Mouse (Mus musculus) forebrain, embryonic 13.5 days (tissue): ENCODE data around the gene Guk1. TPM values are rescaled to one million over a fixed set of nuclear protein-coding genes. Genes with fewer than 3 reads are reported as not detected.

Source experiments
- ATAC-seq: fragments of 200-750 bp; cut with Nextera tagmentation; 2 replicates; pipeline ENCODE4 v1.8.0; 2017
- H3K27ac ChIP-seq: fragments of 300-500 bp; sonication (generic); 2 replicates; pipeline ENCODE4 v1.5.1; 2015; ENCODE audit warnings: inconsistent platforms, mild to moderate bottlenecking, moderate library complexity
- H3K27me3 ChIP-seq: fragments of 300-500 bp; sonication (generic); 2 replicates; pipeline ENCODE4 v1.6.1; 2015; ENCODE audit warnings: mild to moderate bottlenecking, inconsistent platforms
- H3K36me3 ChIP-seq: fragments of 300-500 bp; sonication (generic); 2 replicates; pipeline ENCODE4 v1.6.1; 2015; ENCODE audit warnings: mild to moderate bottlenecking, inconsistent platforms; ENCODE audit not compliant: poor library complexity, severe bottlenecking
- H3K4me1 ChIP-seq: fragments of 300-500 bp; sonication (generic); 2 replicates; pipeline ENCODE4 v1.6.1; 2015; ENCODE audit warnings: inconsistent platforms
- H3K4me2 ChIP-seq: fragments of 300-500 bp; sonication (generic); 2 replicates; pipeline ENCODE4 v1.6.1; 2015; ENCODE audit warnings: inconsistent platforms, mild to moderate bottlenecking, moderate library complexity
- H3K4me3 ChIP-seq: fragments of 300-500 bp; sonication (generic); 2 replicates; pipeline ENCODE4 v1.5.1; 2015; ENCODE audit warnings: mild to moderate bottlenecking, inconsistent platforms
- H3K9ac ChIP-seq: fragments of 300-500 bp; sonication (generic); 2 replicates; pipeline ENCODE4 v1.6.1; 2015; ENCODE audit warnings: mild to moderate bottlenecking, inconsistent platforms
- H3K9me3 ChIP-seq: fragments of 300-500 bp; sonication (generic); replicated peaks from 2 replicates; pipeline ENCODE4 v1.6.1; 2016; ENCODE audit warnings: inconsistent platforms
- WGBS: fragments of 180-500 bp; shearing (Covaris S2); methylation state at CpG from one replicate; pipeline ENCODE4 v1.1.7; 2015; 5-methylcytosine and 5-hydroxymethylcytosine counted together
- polyA plus RNA-seq: library from polyadenylated mRNA; unstranded; fragments of >200 nt; fragmentation: Nextera tagmentation; extraction: Ambion mirVana; gene quantifications from 2 replicates; pipeline ENCODE4 v1.2.1, GENCODE M21; 2015

Gene Guk1
- polyA plus RNA-seq, 1 experiment from 2014 or later, result 127 TPM

DNA sequence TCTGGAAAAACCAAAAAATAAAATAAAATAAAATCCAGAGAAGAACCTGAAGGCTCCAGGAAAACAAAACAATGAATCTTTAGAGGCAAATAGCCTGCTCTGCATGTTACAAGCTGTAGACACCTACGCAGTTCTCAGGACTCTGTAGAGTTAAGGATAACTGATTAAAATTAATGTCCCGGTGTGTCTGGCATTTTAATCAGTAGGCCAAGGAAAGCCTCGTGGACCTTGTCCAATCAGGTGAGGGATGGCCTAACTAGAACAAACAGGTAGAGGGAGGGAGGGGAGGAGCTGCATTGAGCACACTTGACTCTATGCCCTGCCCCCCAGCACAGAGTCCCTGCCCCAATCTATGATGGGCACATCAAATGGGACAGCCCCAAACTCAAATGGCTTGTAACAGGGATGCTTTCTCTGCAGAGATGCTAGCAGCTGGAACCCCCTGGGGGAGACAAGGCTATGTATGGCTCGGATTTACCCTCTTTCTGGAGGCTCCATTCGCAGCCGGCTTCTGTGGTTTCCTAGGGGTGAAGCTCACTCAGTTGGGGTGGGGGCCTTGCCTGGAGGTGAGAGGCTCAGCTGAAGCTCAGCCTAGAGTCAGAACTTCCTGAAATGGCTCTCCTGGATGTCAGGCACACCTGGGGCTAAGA, 17.7 kb downstream of the Guk1 start:
- H3K4me1 ChIP-seq, result no peaks in the 10 kb centered on the region
- WGBS, result 57% methylated on average over 6 of the region's 6 CpGs
- H3K9ac ChIP-seq, result no peak overlapping the region
- peaks cover 59% of the 10 kb centered on the region for H3K27me3 ChIP-seq
- no peaks in the 10 kb centered on the region for H3K36me3 ChIP-seq
- ATAC-seq, result no peak
- H3K27ac ChIP-seq, result no peak overlapping the region
- H3K9me3 ChIP-seq, result no peaks in the 10 kb centered on the region
- H3K4me3 ChIP-seq, result no peak overlapping the region
- no peak overlapping the region for H3K4me2 ChIP-seq

GRCm38 (mm10) chr11:59170549-59170948, 21.5 kb downstream of the Guk1 start:
- no peak for ATAC-seq
- H3K4me2 ChIP-seq, result no peak overlapping the region
- no peaks in the 10 kb centered on the region for H3K9me3 ChIP-seq
- H3K27ac ChIP-seq, result no peak overlapping the region
- no peak overlapping the region for H3K4me3 ChIP-seq
- WGBS, result 72% methylated on average over 4 of the region's 4 CpGs
- no peaks in the 10 kb centered on the region for H3K36me3 ChIP-seq
- no peak overlapping the region for H3K9ac ChIP-seq
- peaks cover 22% of the 10 kb centered on the region for H3K27me3 ChIP-seq
- H3K4me1 ChIP-seq, result no peaks in the 10 kb centered on the region

- no peak for ATAC-seq
- WGBS, result 84% methylated on average over 3 of the region's 3 CpGs
- no peak overlapping the region for H3K27ac ChIP-seq
- peaks cover 14% of the 10 kb centered on the region for H3K27me3 ChIP-seq
- H3K9me3 ChIP-seq, result no peaks in the 10 kb centered on the region
- no peak overlapping the region for H3K4me3 ChIP-seq
- H3K9ac ChIP-seq, result no peak overlapping the region
- no peaks in the 10 kb centered on the region for H3K4me1 ChIP-seq
- no peaks in the 10 kb centered on the region for H3K36me3 ChIP-seq
- no peak overlapping the region for H3K4me2 ChIP-seq
Measured at GRCm38 (mm10) chr11:59169807-59170206, 22.2 kb downstream of the Guk1 start.

DNA sequence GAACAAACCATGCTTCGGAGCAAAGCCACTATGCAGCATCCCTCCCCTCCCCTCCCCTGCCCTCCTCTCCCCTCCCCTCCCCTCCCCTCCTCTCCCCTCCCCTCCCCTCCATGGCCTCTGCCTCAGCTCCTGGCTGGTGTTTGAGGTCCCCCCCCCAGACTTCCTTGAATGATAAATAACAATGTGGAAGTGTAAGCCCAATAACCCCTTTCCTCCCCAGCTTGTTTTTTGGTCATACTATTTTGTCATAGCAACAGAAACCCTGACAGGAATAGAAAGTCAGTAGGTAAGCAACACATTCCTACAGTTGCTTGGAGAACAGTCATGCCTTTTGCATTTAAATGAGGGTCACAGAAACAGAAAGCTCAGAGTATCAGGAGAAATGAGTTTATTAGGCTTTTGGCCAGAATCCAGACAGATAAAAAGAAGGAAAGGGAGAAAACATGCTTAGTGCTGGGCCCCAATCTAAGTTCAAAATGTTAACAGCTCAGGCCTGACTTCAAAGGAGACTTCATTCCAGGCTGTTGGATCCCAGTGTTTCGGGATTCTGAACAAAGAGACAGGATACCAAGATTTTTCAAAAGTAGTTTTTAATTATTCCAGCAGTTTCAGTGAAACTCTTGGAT, 26.3 kb downstream of the Guk1 start:
- H3K4me3 ChIP-seq, result no peak overlapping the region
- no peak for ATAC-seq
- H3K27ac ChIP-seq, result no peak overlapping the region
- H3K4me1 ChIP-seq, result peaks cover 17% of the 10 kb centered on the region
- no peak overlapping the region for H3K4me2 ChIP-seq
- 0 out of 2 replicates have a peak, but pooled peaks cover 4% of the 10 kb centered on the region for H3K27me3 ChIP-seq
- no peak overlapping the region for H3K9ac ChIP-seq
- 34% methylated on average over 2 of the region's 2 CpGs for WGBS
- no peaks in the 10 kb centered on the region for H3K9me3 ChIP-seq
- H3K36me3 ChIP-seq, result no peaks in the 10 kb centered on the region

DNA sequence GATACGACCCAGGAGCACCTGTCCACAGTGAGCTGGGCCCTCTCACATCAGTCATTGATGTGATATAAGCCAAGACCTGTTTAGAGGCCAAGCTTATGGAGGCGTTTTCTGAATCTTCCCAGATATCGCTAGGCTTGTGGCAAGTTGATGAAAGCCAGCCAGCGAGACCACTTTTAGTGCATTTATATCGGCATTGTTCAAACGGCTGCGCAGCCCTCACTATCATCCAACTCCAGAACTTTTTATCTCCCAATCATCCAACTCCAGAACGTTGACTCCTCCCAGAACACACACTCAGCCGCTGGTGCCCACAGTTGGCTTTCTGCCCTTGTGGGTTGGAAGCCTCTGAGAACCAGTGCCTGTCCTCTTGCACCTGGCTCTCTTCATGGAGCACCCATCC, 27.6 kb downstream of the Guk1 start:
- Histone ChIP-seq H3K36me3 (no peaks in the 10 kb centered on the region), H3K4me2 (peak overlapping the region; percentile 67), H3K9me3 (no peaks in the 10 kb centered on the region), H3K27me3 (no peaks in the 10 kb centered on the region), H3K4me3 (0 out of 2 replicates have a peak overlapping the region, but pooled peaks have one; percentile 72), H3K4me1 (peaks cover 17% of the 10 kb centered on the region), H3K9ac (no peak overlapping the region), H3K27ac (no peak overlapping the region; the same call in 1 of the 2 replicates)
- WGBS, result 91% methylated on average over 9 of the region's 9 CpGs
- no peak for ATAC-seq

GRCm38 (mm10) chr11:59163255-59164236, 28.5 kb downstream of the Guk1 start, which contains the start of gene Iba57:
TSS of gene Iba57 (minus strand) at chr11:59163739.
- Histone ChIP-seq H3K36me3 (peaks cover 5% of the 10 kb centered on the region), H3K9me3 (no peaks in the 10 kb centered on the region), H3K9ac (peak within 1 kb of the TSS; percentile 84), H3K27me3 (no peaks in the 10 kb centered on the region), H3K4me1 (peaks cover 17% of the 10 kb centered on the region), H3K4me2 (peak within 1 kb of the TSS; percentile 67), H3K4me3 (peak within 1 kb of the TSS; percentile 72), H3K27ac (peak within 1 kb of the TSS; percentile 99)
- peak; percentile 99 for ATAC-seq
- 4% methylated on average over 61 of the region's 68 CpGs for WGBS

DNA sequence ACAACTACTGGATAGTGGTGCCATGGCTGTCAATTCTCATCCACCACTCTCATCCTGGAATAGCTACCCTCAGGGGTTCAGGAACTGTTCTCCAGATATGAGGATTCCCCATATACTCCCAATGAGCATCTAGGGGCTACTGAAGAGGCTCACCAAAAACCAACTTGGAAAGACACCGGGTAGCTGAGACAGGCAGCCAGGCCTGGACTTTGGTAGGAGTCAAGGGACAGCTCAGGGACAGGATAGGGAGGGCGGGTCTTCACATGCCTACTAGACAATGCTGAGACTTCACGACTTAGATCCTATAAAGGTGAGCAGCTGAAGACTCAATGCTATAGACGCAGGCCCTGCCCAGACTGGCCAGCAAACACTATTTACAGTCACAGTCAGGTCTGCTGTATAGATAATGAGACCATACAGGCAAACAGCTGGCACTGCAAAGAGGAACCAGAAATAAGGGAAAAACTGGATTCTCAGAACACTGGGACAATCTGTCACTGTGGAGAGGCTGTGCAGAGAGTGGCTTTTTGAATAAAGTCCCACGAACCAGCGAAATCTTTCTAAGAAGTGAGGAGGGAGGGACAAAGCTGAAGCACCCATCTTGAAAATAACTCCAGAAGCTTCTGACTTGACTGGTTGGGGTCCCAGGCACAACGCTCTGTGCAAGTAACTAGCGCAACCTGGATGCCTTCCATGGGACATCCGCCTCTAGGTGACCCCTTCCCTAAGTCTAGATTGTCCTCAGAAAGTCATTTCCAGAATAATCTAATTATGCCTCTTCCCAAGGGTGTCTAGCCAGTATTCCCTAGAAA, 29.4 kb downstream of the Guk1 start:
- peak overlapping the region; percentile 67 for H3K4me2 ChIP-seq
- peak overlapping the region; percentile 99 for H3K27ac ChIP-seq
- peak overlapping the region; percentile 60 for H3K9ac ChIP-seq
- H3K4me1 ChIP-seq, result peaks cover 17% of the 10 kb centered on the region
- WGBS, result 57% methylated on average over 9 of the region's 9 CpGs
- H3K36me3 ChIP-seq, result peaks cover 14% of the 10 kb centered on the region
- no peaks in the 10 kb centered on the region for H3K9me3 ChIP-seq
- peak overlapping the region; percentile 72 for H3K4me3 ChIP-seq
- no peak for ATAC-seq
- H3K27me3 ChIP-seq, result no peaks in the 10 kb centered on the region

DNA sequence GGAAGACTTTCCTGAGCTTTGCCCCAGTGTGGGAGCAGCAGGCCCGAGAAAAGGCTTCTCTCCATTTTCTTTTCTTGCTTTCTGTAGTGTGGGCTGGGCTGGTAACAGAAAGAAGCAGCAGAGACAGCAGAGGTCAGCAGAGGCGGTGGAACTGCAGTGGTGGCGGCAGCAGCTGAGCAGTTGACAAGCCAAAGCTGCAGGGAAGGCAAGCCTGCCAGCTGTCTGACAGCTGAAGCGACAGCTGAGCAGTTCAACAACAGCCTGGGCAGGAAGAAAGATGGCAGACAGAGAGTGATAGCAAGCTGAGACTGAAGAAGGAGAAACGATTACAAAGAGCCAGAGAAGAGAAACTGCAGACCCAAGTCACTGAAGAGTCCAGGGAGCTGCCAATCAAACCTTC, 30.6 kb downstream of the Guk1 start:
- no peak overlapping the region for H3K9ac ChIP-seq
- H3K9me3 ChIP-seq, result no peaks in the 10 kb centered on the region
- ATAC-seq, result no peak
- WGBS, result 83% methylated on average over 5 of the region's 5 CpGs
- H3K4me3 ChIP-seq, result no peak overlapping the region
- H3K27ac ChIP-seq, result no peak overlapping the region
- H3K27me3 ChIP-seq, result no peaks in the 10 kb centered on the region
- peaks cover 17% of the 10 kb centered on the region for H3K4me1 ChIP-seq
- peaks cover 23% of the 10 kb centered on the region for H3K36me3 ChIP-seq
- no peak overlapping the region for H3K4me2 ChIP-seq

DNA sequence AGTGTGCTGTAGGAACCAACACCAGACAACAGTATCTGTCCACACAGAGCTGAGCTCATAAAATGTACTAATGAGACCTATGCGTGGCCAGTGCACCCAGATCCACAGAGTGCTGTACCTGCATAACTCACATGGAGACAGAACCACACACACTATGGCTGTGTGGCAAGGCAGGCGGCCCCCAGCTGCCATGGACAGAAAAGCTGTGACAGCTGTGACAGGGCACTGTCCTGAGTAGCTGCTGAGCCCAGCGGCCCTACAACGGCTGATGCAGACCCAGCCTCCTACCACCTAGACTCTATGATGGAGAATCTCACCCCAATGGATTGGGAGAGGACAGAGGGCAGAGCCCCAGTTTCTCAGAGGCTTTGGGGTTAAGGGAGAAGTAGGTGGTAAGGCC, 32.5 kb downstream of the Guk1 start:
- Histone ChIP-seq H3K4me2 (no peak overlapping the region), H3K27ac (no peak overlapping the region), H3K9me3 (no peaks in the 10 kb centered on the region), H3K4me3 (no peak overlapping the region), H3K9ac (no peak overlapping the region), H3K4me1 (peaks cover 17% of the 10 kb centered on the region), H3K27me3 (no peaks in the 10 kb centered on the region), H3K36me3 (peaks cover 30% of the 10 kb centered on the region)
- ATAC-seq, result no peak
- WGBS, result 81% methylated on average over 4 of the region's 4 CpGs

- Histone ChIP-seq H3K27ac (no peak overlapping the region), H3K4me1 (peaks cover 13% of the 10 kb centered on the region), H3K4me2 (no peak overlapping the region), H3K9ac (no peak overlapping the region), H3K27me3 (no peaks in the 10 kb centered on the region), H3K4me3 (no peak overlapping the region), H3K36me3 (peaks cover 30% of the 10 kb centered on the region), H3K9me3 (no peaks in the 10 kb centered on the region)
- ATAC-seq, result no peak
- 92% methylated on average over 13 of the region's 13 CpGs for WGBS
Measured at GRCm38 (mm10) chr11:59159099-59159498, 32.9 kb downstream of the Guk1 start.

DNA sequence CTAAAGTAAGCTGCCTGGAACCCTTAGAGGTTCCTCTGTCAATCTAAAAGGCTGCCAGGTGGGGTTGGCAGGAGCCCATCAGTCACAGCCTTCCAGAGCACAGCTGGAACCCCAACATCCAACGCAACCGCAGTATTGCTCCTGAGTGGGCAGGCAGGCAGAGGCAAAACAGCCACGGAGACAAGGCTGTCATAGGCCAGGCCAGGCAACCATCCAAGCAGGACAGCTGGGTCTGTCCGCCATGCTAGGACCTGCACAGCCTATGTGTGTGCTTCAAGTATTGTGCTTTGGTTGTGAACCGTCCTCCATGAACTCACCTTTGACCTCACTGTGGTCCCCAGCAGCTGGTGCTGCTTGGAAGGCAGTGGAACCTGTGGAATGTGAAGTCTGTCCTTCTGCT, 36.1 kb downstream of the Guk1 start:
- no peaks in the 10 kb centered on the region for H3K27me3 ChIP-seq
- no peak overlapping the region for H3K4me2 ChIP-seq
- ATAC-seq, result no peak
- H3K9me3 ChIP-seq, result no peaks in the 10 kb centered on the region
- no peak overlapping the region for H3K9ac ChIP-seq
- no peaks in the 10 kb centered on the region for H3K4me1 ChIP-seq
- WGBS, result 94% methylated on average over 5 of the region's 5 CpGs
- H3K27ac ChIP-seq, result no peak overlapping the region
- no peak overlapping the region for H3K4me3 ChIP-seq
- H3K36me3 ChIP-seq, result peaks cover 30% of the 10 kb centered on the region
